11 mouse cellular contexts compared by ENCODE assay signal in the genomic region with DNA sequence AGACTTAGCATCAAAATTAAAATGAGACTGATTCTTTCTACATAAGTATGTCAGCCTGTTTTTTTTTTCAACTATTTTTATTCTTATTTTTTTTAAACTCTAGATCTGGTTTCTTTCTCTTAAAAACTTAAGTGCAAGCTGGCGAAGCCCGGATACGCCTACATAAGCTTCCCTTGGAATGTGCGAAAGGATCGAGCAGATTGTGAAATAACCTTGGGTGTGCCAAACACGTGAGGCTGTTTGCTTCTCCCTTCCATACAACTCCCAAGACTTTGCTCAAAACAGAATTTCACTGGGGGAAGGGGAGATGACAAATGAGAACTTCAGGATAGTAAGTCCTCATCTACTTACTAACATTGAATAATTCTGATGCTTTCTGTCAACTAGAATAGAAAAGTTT.
DNase-seq lines count a peak whose midpoint lies in the region.
"Had no signal": no experiment of that assay in that cellular context is flagged by ENCODE, and none has a peak within 500 bp of the region (broad histone marks: within the 10 kb centered on the region; RNA-seq: fewer than 3 reads in every experiment).

No protein-coding gene starts in this region.

- DNase-seq in lung, postnatal 36 days = peak; percentile 13
- no peak for DNase-seq in lung, postnatal 10 days
- DNase-seq in frontal cortex, postnatal 14 days (ENCODE audit: low spot score in 2 of 2) = peak; percentile 66 to 78
- peak; percentile 83 to 92 for DNase-seq in left cerebral cortex, adult 9 months (ENCODE audit: low spot score in 2 of 2)
- peak; percentile 98 for DNase-seq in telencephalon, adult 2 months (ENCODE audit: low read depth, low spot score)
- no peak for DNase-seq in cerebellum, postnatal 4 days (ENCODE audit: low spot score in 2 of 2)
- no peak for DNase-seq in spleen, adult 18-20 months
- DNase-seq: gastrocnemius, postnatal 36 days; heart, postnatal 4 days; kidney, adult 2 months; midbrain, embryonic 14.5 days had no signal

Comparison
In these comparisons a context has a peak if more than half of its experiments do, and no peak if none do; other contexts are left out.
1. DNase-seq: peak in lung, postnatal 36 days (single experiment), frontal cortex, postnatal 14 days (2 of 2), left cerebral cortex, adult 9 months (2 of 2) and telencephalon, adult 2 months (single experiment); none in lung, postnatal 10 days (single experiment), cerebellum, postnatal 4 days (0 of 2) and spleen, adult 18-20 months (0 of 2).